In genomic region chr6:99065569-99066353, GRCm38 (mm10) we compare ENCODE assay signal across 10 mouse cellular contexts.
DNase-seq lines count a peak whose midpoint lies in the region; ATAC-seq and TF ChIP-seq lines count a peak whose summit lies in the region.
"Had no signal": no experiment of that assay in that cellular context is flagged by ENCODE, and none has a peak within 500 bp of the region (broad histone marks: within the 10 kb centered on the region; RNA-seq: fewer than 3 reads in every experiment).

No protein-coding gene starts in this region.

- DNase-seq in adrenal gland, adult 2 months = peak; percentile 40
- no peak for DNase-seq in adrenal gland, adult 8-10 months
- peak; percentile 45 to 57 for DNase-seq in right cerebral cortex, postnatal 10 days (ENCODE audit: low spot score in 2 of 2)
- no peak for DNase-seq in right cerebral cortex, postnatal 25 days
- DNase-seq in kidney, adult 8-10 months = peak; percentile 9 to 32
- DNase-seq in stomach, postnatal 0 days (ENCODE audit: low spot score) = no peak
- no peak for DNase-seq in spleen, postnatal 36 days (ENCODE audit: low spot score in 2 of 2)
- no peak for DNase-seq in cerebellum, postnatal 36 days

- H3K4me2 ChIP-seq in stomach, postnatal 0 days (replicated peaks; ENCODE audit: low read depth) = no peak overlapping the region
- H3K4me2 ChIP-seq: forebrain, embryonic 12.5 days had no signal

- peaks cover 4% of the 10 kb centered on the region; the same call in 1 of the 2 replicates for H3K36me3 ChIP-seq in stomach, postnatal 0 days (ENCODE audit: control insufficient read depth, insufficient read depth, low read length)
- H3K36me3 ChIP-seq: forebrain, embryonic 12.5 days had no signal

- H3K27me3 ChIP-seq in stomach, postnatal 0 days (ENCODE audit: control insufficient read depth, insufficient read depth, low read length) = no peaks in the 10 kb centered on the region
- H3K27me3 ChIP-seq: megakaryocyte, embryonic 14.5 days had no signal

- H3K9me3 ChIP-seq in stomach, postnatal 0 days (ENCODE audit: control insufficient read depth, low read length) = no peaks in the 10 kb centered on the region
- H3K9me3 ChIP-seq: forebrain, embryonic 12.5 days; megakaryocyte, embryonic 14.5 days had no signal

- no peak for ATAC-seq in stomach, postnatal 0 days (ENCODE audit: low FRiP score, low TSS enrichment)

- H3K4me3 ChIP-seq in stomach, postnatal 0 days (ENCODE audit: low read depth, low read length) = no peak overlapping the region
- H3K4me3 ChIP-seq: forebrain, embryonic 12.5 days; megakaryocyte, embryonic 14.5 days had no signal

- H3K27ac ChIP-seq in stomach, postnatal 0 days (replicated peaks) = 0 out of 2 replicates have a peak overlapping the region, but pooled peaks have one; percentile 35
- H3K27ac ChIP-seq: forebrain, embryonic 12.5 days had no signal

- 61% methylated on average over 9 of the region's 9 CpGs for WGBS in stomach, postnatal 0 days

- no peak for TF ChIP-seq CTCF in stomach, postnatal 0 days (IDR thresholded peaks at IDR 0.05; ENCODE audit: low read depth)

- TF ChIP-seq EP300 in stomach, postnatal 0 days (optimal IDR thresholded peaks at IDR 0.05) = no peak

- peaks cover 5% of the 10 kb centered on the region; the same call in 1 of the 2 replicates for H3K4me1 ChIP-seq in stomach, postnatal 0 days (replicated peaks; ENCODE audit: control insufficient read depth, insufficient read depth)

- no peak overlapping the region for H3K9ac ChIP-seq in stomach, postnatal 0 days (ENCODE audit: low read length)
- H3K9ac ChIP-seq: forebrain, embryonic 12.5 days had no signal

Comparison
In these comparisons a context has a peak if more than half of its experiments do, and no peak if none do; other contexts are left out.
1. DNase-seq: peak in adrenal gland, adult 2 months (single experiment), right cerebral cortex, postnatal 10 days (2 of 2) and kidney, adult 8-10 months (2 of 2); none in adrenal gland, adult 8-10 months (single experiment), right cerebral cortex, postnatal 25 days (single experiment), stomach, postnatal 0 days (single experiment), spleen, postnatal 36 days (0 of 2) and cerebellum, postnatal 36 days (0 of 2).